Mouse (Mus musculus) CD8-positive naive resting alpha-beta T cell, adult 57 days (primary cell): ENCODE measurements around the gene Jpt2. TPM values are rescaled to one million over a fixed set of nuclear protein-coding genes. Genes with fewer than 3 reads are reported as not detected.

Experiments used
- total RNA-seq: library from RNA; stranded (reverse); gene quantifications from one replicate; pipeline ENCODE4 v1.2.4, GENCODE M21; 2023

Gene Jpt2
- total RNA-seq: 18.5 TPM

GRCm38 (mm10) chr17:24960135-24960851 lies at the start of gene Jpt2:
TSS of gene Jpt2 (minus strand) at chr17:24960689.

GRCm38 (mm10) chr17:24936259-24937237 lies 23.9 kb downstream of the Jpt2 start, which contains the start of gene Mapk8ip3:
TSS of gene Mapk8ip3 (minus strand) at chr17:24936977.

DNA sequence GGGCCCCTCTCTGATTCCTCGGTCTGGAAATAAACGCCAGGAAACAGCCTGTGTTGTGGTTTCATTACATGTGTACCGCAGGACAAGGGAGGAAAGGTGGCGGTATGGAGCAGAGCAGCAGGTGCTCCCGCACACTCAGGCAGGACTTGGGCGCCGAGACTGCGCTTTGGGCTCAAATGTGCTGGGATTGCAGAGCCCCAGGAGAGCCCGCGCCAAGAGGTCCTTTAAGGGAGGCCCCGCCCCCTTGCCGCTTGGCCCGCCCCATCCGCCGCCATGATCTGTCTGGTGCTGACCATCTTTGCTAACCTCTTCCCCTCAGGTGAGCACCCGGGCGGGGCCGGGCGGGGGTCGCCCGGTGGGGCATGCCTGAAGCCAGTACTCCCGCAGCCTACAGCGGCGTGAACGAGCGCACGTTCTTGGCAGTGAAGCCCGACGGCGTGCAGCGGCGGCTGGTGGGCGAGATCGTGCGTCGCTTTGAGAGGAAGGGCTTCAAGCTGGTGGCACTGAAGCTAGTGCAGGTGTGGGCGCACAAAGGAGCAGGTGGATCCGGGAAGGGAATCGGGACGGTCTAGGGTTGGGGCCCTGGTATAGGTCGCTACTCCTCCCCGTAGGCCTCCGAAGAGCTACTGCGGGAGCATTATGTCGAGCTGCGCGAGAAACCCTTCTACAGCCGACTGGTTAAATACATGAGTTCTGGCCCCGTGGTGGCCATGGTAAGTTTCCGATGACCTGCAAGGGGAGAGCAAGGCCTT lies 64.1 kb downstream of the Jpt2 start, which contains the start of gene Nme3:
Nme3 (plus strand) TSS at position 260 of the 752 bp plus-strand sequence.

DNA sequence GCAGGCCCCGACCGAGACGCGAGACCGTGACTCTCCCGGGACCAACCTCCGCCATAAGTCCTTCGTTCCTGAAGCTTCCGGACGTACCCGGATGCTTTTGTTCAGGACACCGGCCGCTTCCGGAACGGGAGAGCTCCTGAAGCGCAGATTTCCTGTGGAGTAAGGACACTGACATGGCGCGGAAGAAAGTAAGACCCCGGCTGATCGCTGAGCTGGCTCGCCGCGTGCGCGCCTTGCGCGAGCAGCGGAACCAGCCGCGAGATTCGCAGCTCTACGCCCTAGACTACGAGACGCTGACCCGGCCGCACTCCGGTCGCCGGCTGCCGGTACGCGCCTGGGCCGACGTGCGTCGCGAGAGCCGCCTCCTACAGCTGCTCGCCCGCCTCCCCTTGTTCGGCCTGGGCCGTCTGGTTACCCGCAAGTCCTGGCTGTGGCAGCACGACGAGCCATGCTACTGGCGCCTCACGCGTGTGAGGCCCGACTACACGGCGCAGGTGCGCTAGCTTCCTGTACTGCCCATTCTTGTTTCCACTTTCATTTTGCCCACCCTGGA lies 65.4 kb downstream of the Jpt2 start, which contains the start of the genes Eme2 and Mrps34:
Eme2 (minus strand) TSS at position 93 of the 553 bp plus-strand sequence.
Mrps34 (plus strand) TSS at position 122 of the 553 bp plus-strand sequence.

Other genes starting within 250 kb of the Jpt2 start
- gene Rnf151, start 242.6 kb downstream of the Jpt2 start, total RNA-seq: not detected
- 1,667 TPM for gene Rps2, start 242.6 kb downstream of the Jpt2 start, total RNA-seq
- gene Ndufb10, start 236.2 kb downstream of the Jpt2 start, total RNA-seq: 68.1 TPM
- not detected for gene Rpl3l, start 232.9 kb downstream of the Jpt2 start, total RNA-seq
- gene Msrb1, start 224.0 kb downstream of the Jpt2 start, total RNA-seq: 32.5 TPM
- not detected for gene Hs3st6, start 207.7 kb downstream of the Jpt2 start, total RNA-seq
- not detected for gene Meiob, start 156.4 kb downstream of the Jpt2 start, total RNA-seq
- 33.1 TPM for gene Hagh, start 120.5 kb downstream of the Jpt2 start, total RNA-seq
- 2.0 TPM for gene Fahd1, start 110.3 kb downstream of the Jpt2 start, total RNA-seq
- 0.67 TPM for gene Igfals, start 94.7 kb downstream of the Jpt2 start, total RNA-seq
- 53.6 TPM for gene Nubp2, start 74.3 kb downstream of the Jpt2 start, total RNA-seq
- gene Spsb3, start 74.0 kb downstream of the Jpt2 start, total RNA-seq: 28.9 TPM
- 66.2 TPM for gene Eme2, start 65.6 kb downstream of the Jpt2 start, total RNA-seq
- 44.8 TPM for gene Mrps34, start 65.6 kb downstream of the Jpt2 start, total RNA-seq
- 24.0 TPM for gene Nme3, start 64.2 kb downstream of the Jpt2 start, total RNA-seq
- gene Mapk8ip3, start 23.7 kb downstream of the Jpt2 start, total RNA-seq: 226 TPM
- 36.7 TPM for gene Cramp1l, start 55.1 kb upstream of the Jpt2 start, total RNA-seq
- gene Ift140, start 55.4 kb upstream of the Jpt2 start, total RNA-seq: 31.4 TPM
- gene Tmem204, start 122.9 kb upstream of the Jpt2 start, total RNA-seq: not detected
- 38.0 TPM for gene Telo2, start 155.3 kb upstream of the Jpt2 start, total RNA-seq
- not detected for gene Ptx4, start 160.1 kb upstream of the Jpt2 start, total RNA-seq
- 35.2 TPM for gene Clcn7, start 172.7 kb upstream of the Jpt2 start, total RNA-seq
- 0.61 TPM for gene Ccdc154, start 201.8 kb upstream of the Jpt2 start, total RNA-seq
- gene Gm38655, start 214.8 kb upstream of the Jpt2 start, total RNA-seq: not detected
- 13.3 TPM for gene BC003965, start 223.9 kb upstream of the Jpt2 start, total RNA-seq
- gene Unkl, start 227.7 kb upstream of the Jpt2 start, total RNA-seq: 76.9 TPM